Mouse (Mus musculus) lung, adult 2 months (tissue): ENCODE results near the gene Cbs.

ENCODE experiments used
- CTCF ChIP-seq: fragments of 200-500 bp; IDR thresholded peaks from 2 replicates; pipeline ENCODE4 v1.5.1; 2011; ENCODE audit warnings: mild to moderate bottlenecking, low read length, control low read depth; ENCODE audit not compliant: insufficient read depth
- POLR2A ChIP-seq: fragments of 200-500 bp; IDR thresholded peaks from 2 replicates; pipeline ENCODE4 v1.6.1; 2011; ENCODE audit warnings: low read depth, mild to moderate bottlenecking, control low read depth, low read length, borderline replicate concordance; ENCODE audit errors: extremely low read depth

GRCm38 (mm10) chr17:31559021-31559789 lies 77.8 kb downstream of the Cbs start:
- TF ChIP-seq CTCF (no peak), POLR2A (no peak)
